Mouse (Mus musculus) layer of hippocampus, postnatal 10 days (tissue): ENCODE measurements around the gene Lamc1. TPM values are rescaled to one million over a fixed set of nuclear protein-coding genes. Genes with fewer than 3 reads are reported as not detected.

ENCODE experiments used
- DNase-seq, 2 experiments: peaks; one replicate each; pipeline ENCODE4 v3.0.0; 2021; ENCODE audit warnings: low spot score in 2 of 2
- total RNA-seq, 2 experiments: library from RNA; stranded (reverse); gene quantifications; 2 replicates each; pipeline ENCODE4 v1.2.3; 2021

Gene Lamc1
- total RNA-seq, 2 experiments from 2014 or later: 43.2 to 43.8 TPM

- DNase-seq: no peak
Measured at GRCm38 (mm10) chr1:153192945-153193344, 139.6 kb downstream of the Lamc1 start.

- DNase-seq: no peak
Measured at GRCm38 (mm10) chr1:153192379-153192778, 140.2 kb downstream of the Lamc1 start.

DNA sequence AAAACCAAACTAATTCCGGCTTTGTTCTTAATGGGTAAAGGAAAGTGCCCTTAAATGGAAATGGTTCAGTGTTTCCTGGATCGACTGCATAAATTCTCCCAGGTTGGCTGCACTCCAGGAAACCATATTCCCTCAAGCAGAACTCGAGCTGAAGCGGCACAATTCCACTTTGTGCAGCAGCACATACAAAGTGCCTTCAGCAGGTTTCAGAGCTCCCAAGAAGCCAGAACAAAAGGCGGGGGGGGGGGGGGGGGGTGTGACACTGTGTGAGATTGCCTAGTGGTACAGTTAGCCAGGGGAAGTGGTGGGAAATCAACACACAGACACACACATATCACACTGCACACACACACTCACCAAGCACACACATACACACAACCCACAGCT, 140.7 kb downstream of the Lamc1 start:
- DNase-seq: peak; percentile 62 to 71

DNA sequence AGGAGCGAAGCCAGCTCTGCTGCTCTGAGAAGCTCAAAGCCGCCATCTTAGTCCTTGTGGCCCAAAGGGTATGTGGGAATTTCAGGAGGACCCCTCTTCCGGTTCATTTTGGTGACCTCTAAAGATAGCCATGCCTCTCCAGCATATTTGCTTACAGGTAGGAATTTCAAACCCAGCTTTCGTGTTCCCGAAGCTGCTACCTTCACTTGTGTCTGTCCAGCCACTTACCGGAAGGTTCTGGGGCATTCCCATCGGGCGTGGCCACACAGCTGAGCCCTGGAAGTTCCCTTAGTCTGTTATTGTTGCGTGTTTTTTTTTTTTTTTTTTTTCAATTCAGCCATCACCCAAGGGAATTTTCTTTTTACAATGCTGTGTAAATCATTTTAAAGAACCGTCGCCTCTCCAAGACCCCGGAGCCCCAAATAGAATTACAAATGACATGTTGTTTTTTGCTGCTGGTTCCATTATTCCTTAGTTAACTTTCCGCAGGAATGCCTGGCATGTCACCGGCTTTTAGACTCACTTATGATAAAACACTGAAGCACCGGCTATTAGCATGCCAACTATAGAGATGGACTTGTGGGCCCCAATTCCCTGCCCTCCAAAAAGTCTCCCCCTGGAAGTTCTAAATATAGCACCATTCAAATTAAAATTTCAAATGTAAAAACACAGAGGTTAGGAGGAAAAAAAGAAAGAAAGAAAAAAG, 141.2 kb downstream of the Lamc1 start:
- DNase-seq: no peak

DNA sequence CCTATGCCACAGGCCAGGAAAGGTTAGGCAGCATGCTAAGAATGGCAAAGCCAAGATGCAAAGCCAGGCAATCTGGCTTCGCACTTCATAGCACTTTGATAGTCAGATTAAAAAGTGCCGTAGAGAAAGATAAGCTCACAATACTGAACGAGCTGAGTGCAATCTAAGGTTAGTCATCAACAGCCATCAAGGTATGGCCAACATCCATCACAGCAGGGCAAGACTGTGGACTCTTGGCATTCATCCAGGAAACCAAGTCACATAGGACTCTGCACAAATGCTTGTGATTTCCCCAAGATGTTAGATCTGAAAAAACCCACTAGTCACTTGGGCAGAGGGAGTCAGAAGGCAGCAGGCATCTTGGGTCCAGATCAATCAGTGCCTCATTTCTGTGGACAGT, 144.5 kb downstream of the Lamc1 start:
- DNase-seq: no peak

- DNase-seq: no peak
Measured at GRCm38 (mm10) chr1:153185828-153186803, 146.5 kb downstream of the Lamc1 start, which contains the start of gene Lamc2. Gene Lamc2, minus strand, starts transcription at chr1:153186447.

DNA sequence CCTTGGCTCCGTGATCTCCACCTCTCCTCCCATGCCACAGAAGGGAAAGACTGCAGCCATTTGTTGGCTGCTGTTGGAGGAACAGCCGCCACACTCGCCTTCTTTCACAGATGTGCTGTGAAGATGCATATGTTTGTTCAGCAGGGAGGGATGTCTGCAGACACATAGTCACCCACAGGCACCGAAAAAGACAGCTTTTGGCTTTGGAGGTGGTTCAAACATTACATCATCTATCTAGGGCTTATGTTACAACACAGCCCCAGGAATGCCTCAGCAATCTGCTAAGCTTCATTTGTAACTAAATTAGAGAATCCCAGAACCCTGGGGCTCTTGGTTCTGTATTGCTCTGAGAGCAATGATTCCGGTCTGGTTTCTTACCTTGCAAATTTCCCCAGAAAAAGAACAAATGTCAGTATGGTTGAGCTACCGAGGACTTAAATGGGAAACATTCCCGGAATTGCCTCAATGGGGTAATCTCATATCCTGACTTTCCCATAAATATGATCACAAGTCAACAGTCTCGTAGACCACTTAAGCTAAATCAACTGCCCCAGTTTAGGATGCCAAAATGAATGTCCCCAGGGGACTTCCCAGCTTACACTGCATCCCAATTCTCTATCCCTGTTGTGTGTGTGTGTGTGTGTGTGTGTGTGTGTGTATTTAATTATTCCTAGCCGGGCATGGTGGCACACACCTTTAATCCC, 151.8 kb downstream of the Lamc1 start:
- DNase-seq: no peak

- no peak for DNase-seq
Measured at GRCm38 (mm10) chr1:153180160-153180559, 152.4 kb downstream of the Lamc1 start.

GRCm38 (mm10) chr1:153174801-153175200, 157.8 kb downstream of the Lamc1 start:
- DNase-seq: peak; percentile 38 to 44

DNA sequence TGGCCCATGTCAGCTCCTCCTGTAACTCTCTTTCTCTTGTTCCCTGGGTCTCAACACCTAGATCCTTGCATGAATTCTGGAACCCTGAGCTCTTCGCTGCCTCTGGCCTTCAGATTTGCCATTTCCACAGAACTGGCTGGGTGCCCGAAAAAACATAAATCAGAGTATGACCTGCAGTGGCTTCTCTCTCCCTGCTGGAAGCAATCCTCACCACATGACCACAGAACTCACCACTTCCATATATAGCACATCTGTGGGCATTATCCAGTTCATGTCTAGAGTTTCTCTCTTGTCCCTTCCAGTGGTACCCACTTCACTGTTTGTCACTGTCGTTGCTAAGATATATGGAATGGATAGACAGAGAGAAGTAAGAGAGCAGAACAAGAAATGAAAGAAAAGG, 159.3 kb downstream of the Lamc1 start:
- DNase-seq: no peak

DNA sequence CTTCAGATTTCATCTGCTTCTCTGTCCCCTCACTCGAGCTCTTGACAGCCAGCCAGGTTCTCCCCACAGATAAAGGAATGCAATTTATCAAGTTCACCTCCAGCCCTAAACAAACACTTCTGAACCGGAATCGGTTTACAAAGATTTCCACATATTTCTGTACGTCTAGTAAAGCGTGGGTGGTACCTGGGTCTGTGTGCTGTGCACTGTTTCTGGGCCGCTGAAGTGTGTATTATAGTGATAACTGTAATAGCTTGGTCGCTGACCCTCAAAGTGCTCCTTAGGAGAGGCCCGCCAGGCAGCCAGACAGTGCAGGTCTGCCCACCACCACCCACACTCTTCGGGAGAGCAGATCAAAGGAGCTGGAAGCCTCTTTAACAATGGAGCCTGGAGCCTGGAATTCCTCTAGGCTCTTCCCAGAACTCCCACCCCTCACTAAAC, 160.3 kb downstream of the Lamc1 start:
- DNase-seq: no peak

DNA sequence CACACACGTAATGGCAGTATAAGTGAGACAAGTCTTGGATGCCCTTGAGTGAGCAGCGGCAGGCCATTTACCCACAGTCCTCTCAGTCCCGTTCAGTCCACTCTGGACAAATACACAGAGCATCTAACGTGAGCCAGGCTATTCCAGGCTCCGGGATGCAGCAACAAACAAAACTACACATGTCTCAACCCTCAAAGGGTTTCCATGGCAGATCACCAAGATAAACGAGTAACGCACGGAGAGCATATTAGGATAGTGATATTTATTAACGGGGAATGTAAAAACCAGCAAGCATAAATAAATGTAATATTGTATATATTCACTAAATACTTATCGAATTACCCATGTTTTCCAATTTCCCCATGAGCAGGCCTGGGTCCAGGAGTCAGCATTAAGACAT, 161.6 kb downstream of the Lamc1 start:
- DNase-seq: no peak

Other genes with a start within 250 kb of the Lamc1 start
- gene Lamc2, start 146.3 kb downstream of the Lamc1 start, total RNA-seq: 1 to 10 TPM; 1.9 to 2.7 TPM
- 1 to 10 TPM; 2.9 to 3.9 TPM for gene Shcbp1l, start 92.4 kb upstream of the Lamc1 start, total RNA-seq
- 100 to 1,000 TPM; 132 to 140 TPM for gene Dhx9, start 154.9 kb upstream of the Lamc1 start, total RNA-seq
- gene Npl, start 217.3 kb upstream of the Lamc1 start, total RNA-seq: 1 to 10 TPM; 6.6 TPM